ENCODE assay signal across 15 mouse cellular contexts in the genomic region with DNA sequence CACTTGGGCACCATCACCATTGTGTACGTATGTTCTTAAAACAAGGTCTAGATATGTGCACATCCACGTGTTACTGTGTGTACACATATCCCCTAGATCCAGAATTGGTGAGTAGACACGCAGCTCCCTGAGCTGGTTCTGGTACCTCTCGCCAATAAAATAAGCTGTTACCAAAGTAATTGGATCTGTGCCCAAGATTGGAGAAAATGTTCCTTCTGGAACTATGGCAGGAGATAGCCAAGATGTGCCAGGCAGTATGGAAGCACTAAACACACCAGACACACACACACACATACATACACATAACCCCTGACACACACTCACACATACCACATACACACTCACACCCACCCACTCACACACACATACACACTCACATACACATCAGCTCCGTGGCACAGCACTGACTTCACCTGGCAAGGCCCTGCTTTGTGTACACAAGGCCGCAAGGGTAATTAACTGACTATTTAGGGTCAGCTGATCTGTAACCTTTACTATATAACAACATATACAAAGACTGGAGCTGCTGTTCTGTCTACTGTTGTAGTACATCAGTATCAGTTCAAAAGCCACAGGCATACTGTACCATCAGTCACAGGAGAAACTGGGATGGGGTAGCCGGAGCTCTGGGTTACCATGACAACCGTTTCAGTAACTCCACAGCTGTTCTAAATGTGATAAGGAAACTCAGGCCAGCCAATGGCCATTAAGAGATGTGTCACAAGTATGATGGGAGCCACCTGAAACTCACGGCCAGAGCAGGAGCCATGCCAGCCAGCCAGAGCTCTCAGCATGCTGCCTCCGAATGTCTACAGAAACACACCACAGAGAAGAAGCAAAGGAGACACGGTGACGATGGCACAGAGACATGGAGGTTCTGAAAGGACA. TPM values are rescaled to one million over a fixed set of nuclear protein-coding genes. Genes with fewer than 3 reads are reported as not detected.
DNase-seq lines count a peak whose midpoint lies in the region; ATAC-seq lines count a peak whose summit lies in the region.
"Had no signal": no experiment of that assay in that cellular context is flagged by ENCODE, and none has a peak within 500 bp of the region (broad histone marks: within the 10 kb centered on the region; RNA-seq: fewer than 3 reads in every experiment).

No protein-coding gene starts in this region.

- H3K4me2 ChIP-seq in hindbrain, embryonic 13.5 days: no peak overlapping the region
- no peak overlapping the region for H3K4me2 ChIP-seq in hindbrain, embryonic 12.5 days (replicated peaks)
- no peak overlapping the region for H3K4me2 ChIP-seq in midbrain, embryonic 13.5 days (replicated peaks)
- H3K4me2 ChIP-seq in midbrain, embryonic 15.5 days: no peak overlapping the region
- H3K4me2 ChIP-seq: embryonic facial prominence, embryonic 13.5 days; kidney, embryonic 15.5 days had no signal

- ATAC-seq in hindbrain, embryonic 13.5 days (ENCODE audit: low FRiP score): peak; percentile 53
- no peak for ATAC-seq in hindbrain, embryonic 12.5 days (ENCODE audit: low FRiP score)
- ATAC-seq in midbrain, embryonic 13.5 days: peak; percentile 67
- ATAC-seq in midbrain, embryonic 15.5 days (replicated peaks): peak; percentile 82

- H3K4me3 ChIP-seq in hindbrain, embryonic 13.5 days: no peak overlapping the region
- H3K4me3 ChIP-seq in hindbrain, embryonic 12.5 days: no peak overlapping the region
- H3K4me3 ChIP-seq in midbrain, embryonic 13.5 days (replicated peaks): no peak overlapping the region
- H3K4me3 ChIP-seq in midbrain, embryonic 10.5 days: no peak overlapping the region
- H3K4me3 ChIP-seq in midbrain, embryonic 15.5 days: no peak overlapping the region
- H3K4me3 ChIP-seq: embryonic facial prominence, embryonic 13.5 days; kidney, embryonic 15.5 days; layer of hippocampus, adult 2 months had no signal

- no peaks in the 10 kb centered on the region for H3K36me3 ChIP-seq in hindbrain, embryonic 13.5 days
- no peaks in the 10 kb centered on the region for H3K36me3 ChIP-seq in hindbrain, embryonic 12.5 days
- no peaks in the 10 kb centered on the region for H3K36me3 ChIP-seq in midbrain, embryonic 13.5 days
- no peaks in the 10 kb centered on the region for H3K36me3 ChIP-seq in midbrain, embryonic 10.5 days
- no peaks in the 10 kb centered on the region for H3K36me3 ChIP-seq in midbrain, embryonic 15.5 days (replicated peaks)
- H3K36me3 ChIP-seq: embryonic facial prominence, embryonic 13.5 days; kidney, embryonic 15.5 days had no signal

- H3K9me3 ChIP-seq in hindbrain, embryonic 13.5 days: no peaks in the 10 kb centered on the region
- H3K9me3 ChIP-seq in hindbrain, embryonic 12.5 days (replicated peaks): no peaks in the 10 kb centered on the region
- no peaks in the 10 kb centered on the region for H3K9me3 ChIP-seq in midbrain, embryonic 13.5 days
- H3K9me3 ChIP-seq in midbrain, embryonic 10.5 days (replicated peaks): no peaks in the 10 kb centered on the region
- H3K9me3 ChIP-seq in midbrain, embryonic 15.5 days: no peaks in the 10 kb centered on the region
- H3K9me3 ChIP-seq: embryonic facial prominence, embryonic 13.5 days; kidney, embryonic 15.5 days had no signal

- H3K27ac ChIP-seq in hindbrain, embryonic 13.5 days: no peak overlapping the region
- H3K27ac ChIP-seq in hindbrain, embryonic 12.5 days: no peak overlapping the region
- no peak overlapping the region for H3K27ac ChIP-seq in midbrain, embryonic 13.5 days
- no peak overlapping the region for H3K27ac ChIP-seq in midbrain, embryonic 10.5 days (replicated peaks)
- no peak overlapping the region for H3K27ac ChIP-seq in midbrain, embryonic 15.5 days
- H3K27ac ChIP-seq: embryonic facial prominence, embryonic 13.5 days; kidney, embryonic 15.5 days; layer of hippocampus, adult 2 months had no signal

- peaks cover 25% of the 10 kb centered on the region for H3K4me1 ChIP-seq in hindbrain, embryonic 13.5 days (replicated peaks)
- no peaks in the 10 kb centered on the region for H3K4me1 ChIP-seq in hindbrain, embryonic 12.5 days
- peaks cover 20% of the 10 kb centered on the region for H3K4me1 ChIP-seq in midbrain, embryonic 13.5 days (replicated peaks)
- no peaks in the 10 kb centered on the region for H3K4me1 ChIP-seq in midbrain, embryonic 10.5 days
- H3K4me1 ChIP-seq in midbrain, embryonic 15.5 days: peaks cover 23% of the 10 kb centered on the region

- peak; percentile 61 to 64 for DNase-seq in cerebellum, postnatal 10 days
- DNase-seq in cerebellum, adult 11 months: no peak
- no peak for DNase-seq in midbrain, embryonic 10.5 days (ENCODE audit: low spot score)
- no peak for DNase-seq in layer of hippocampus, postnatal 36 days
- DNase-seq: adrenal gland, adult 8-10 months; heart, adult 11 months; lung, adult 18-20 months; thymus, postnatal 14 days had no signal

- H3K9ac ChIP-seq in hindbrain, embryonic 13.5 days: no peak overlapping the region
- no peak overlapping the region for H3K9ac ChIP-seq in hindbrain, embryonic 12.5 days
- no peak overlapping the region for H3K9ac ChIP-seq in midbrain, embryonic 13.5 days (replicated peaks)
- H3K9ac ChIP-seq in midbrain, embryonic 15.5 days: no peak overlapping the region
- H3K9ac ChIP-seq: embryonic facial prominence, embryonic 13.5 days; kidney, embryonic 15.5 days had no signal

- H3K27me3 ChIP-seq in hindbrain, embryonic 13.5 days: no peaks in the 10 kb centered on the region
- no peaks in the 10 kb centered on the region for H3K27me3 ChIP-seq in hindbrain, embryonic 12.5 days
- H3K27me3 ChIP-seq in midbrain, embryonic 13.5 days: no peaks in the 10 kb centered on the region
- no peaks in the 10 kb centered on the region for H3K27me3 ChIP-seq in midbrain, embryonic 10.5 days (ENCODE audit: low read depth, poor library complexity, severe bottlenecking)
- no peaks in the 10 kb centered on the region for H3K27me3 ChIP-seq in midbrain, embryonic 15.5 days (replicated peaks)
- H3K27me3 ChIP-seq: embryonic facial prominence, embryonic 13.5 days; kidney, embryonic 15.5 days had no signal

- WGBS in hindbrain, embryonic 13.5 days: 78% methylated on average over 12 of the region's 12 CpGs
- 82% methylated on average over 12 of the region's 12 CpGs for WGBS in hindbrain, embryonic 12.5 days
- 83% methylated on average over 12 of the region's 12 CpGs for WGBS in midbrain, embryonic 13.5 days
- 87% methylated on average over 12 of the region's 12 CpGs for WGBS in midbrain, embryonic 10.5 days
- WGBS in midbrain, embryonic 15.5 days: 74% methylated on average over 12 of the region's 12 CpGs

RNA-seq across cellular contexts. Expression of gene Tbc1d8, which starts 38.6 kb away (rescaled TPM):
- polyA plus RNA-seq in hindbrain, embryonic 13.5 days (2015; fragmentation: Nextera tagmentation; extraction: Ambion mirVana): 8.2 and 8.5 TPM in 2 replicates
- 8.6 and 10.2 TPM in 2 replicates for polyA plus RNA-seq in hindbrain, embryonic 12.5 days (2016; fragmentation: Nextera tagmentation; extraction: Ambion mirVana)
- 7.2 and 7.8 TPM in 2 replicates for polyA plus RNA-seq in midbrain, embryonic 13.5 days (2015; fragmentation: Nextera tagmentation; extraction: Ambion mirVana)
- polyA plus RNA-seq in midbrain, embryonic 10.5 days (2016; fragmentation: Nextera tagmentation; extraction: Ambion mirVana): 5.9 TPM in 2 replicates
- polyA plus RNA-seq in midbrain, embryonic 15.5 days (2015; fragmentation: Nextera tagmentation; extraction: Ambion mirVana): 11.0 and 11.3 TPM in 2 replicates
- 10 to 100 TPM; 10.9 to 12.7 TPM for total RNA-seq in layer of hippocampus, postnatal 36 days (2021)

Comparison
In these comparisons a context has a peak if more than half of its experiments do, and no peak if none do; other contexts are left out.
1. DNase-seq: peak in cerebellum, postnatal 10 days (2 of 2); none in cerebellum, adult 11 months (single experiment), midbrain, embryonic 10.5 days (single experiment) and layer of hippocampus, postnatal 36 days (0 of 2).